Mouse (Mus musculus): ENCODE measurements at regions not wholly inside any gene's neighbourhood (a gene's known extent, or its start where the extent isn't known, plus 50 kb on each side); places are given as distances from the start of the nearest gene placed in this dataset.
A peak's percentile ranks its signal among the peaks of the same experiment; 100 is the strongest.

- no peak for DNase-seq (ENCODE audit: low spot score)
These were observed 605.4 kb upstream of the Sall1 start for GRCm38 (mm10) chr8:89649207-89649890.

GRCm38 (mm10) chr8:89646946-89647345 is 603.0 kb upstream of the Sall1 start:
- no peak for DNase-seq (ENCODE audit: low spot score)

GRCm38 (mm10) chr8:89641339-89641738 is 597.4 kb upstream of the Sall1 start:
- DNase-seq (ENCODE audit: low spot score): no peak

- no peak for DNase-seq (ENCODE audit: low spot score)
These were observed 590.9 kb upstream of the Sall1 start for GRCm38 (mm10) chr8:89634864-89635263.

- DNase-seq (ENCODE audit: low spot score): no peak
These were observed 588.3 kb upstream of the Sall1 start for GRCm38 (mm10) chr8:89632304-89632703.

- peak; percentile 14 for DNase-seq (ENCODE audit: low spot score)
These were observed 586.6 kb upstream of the Sall1 start for GRCm38 (mm10) chr8:89630540-89630939.

GRCm38 (mm10) chr8:89618089-89618488 is 574.1 kb upstream of the Sall1 start:
- no peak for DNase-seq (ENCODE audit: low spot score)

- DNase-seq (ENCODE audit: low spot score): no peak
These were observed 572.0 kb upstream of the Sall1 start for GRCm38 (mm10) chr8:89615863-89616558.

- DNase-seq (ENCODE audit: low spot score): no peak
These were observed 565.1 kb upstream of the Sall1 start for GRCm38 (mm10) chr8:89609074-89609473.

GRCm38 (mm10) chr8:89605905-89606468 is 562.0 kb upstream of the Sall1 start:
- DNase-seq (ENCODE audit: low spot score): no peak

- no peak for DNase-seq (ENCODE audit: low spot score)
These were observed 560.5 kb upstream of the Sall1 start for GRCm38 (mm10) chr8:89604461-89604860.

GRCm38 (mm10) chr8:89596380-89596779 is 552.4 kb upstream of the Sall1 start:
- DNase-seq (ENCODE audit: low spot score): no peak

GRCm38 (mm10) chr8:89583091-89583490 is 539.1 kb upstream of the Sall1 start:
- no peak for DNase-seq (ENCODE audit: low spot score)

GRCm38 (mm10) chr8:89582566-89582965 is 538.6 kb upstream of the Sall1 start:
- no peak for DNase-seq (ENCODE audit: low spot score)

- peak; percentile 96 for DNase-seq (ENCODE audit: low spot score)
These were observed 527.9 kb upstream of the Sall1 start for GRCm38 (mm10) chr8:89571816-89572215.

GRCm38 (mm10) chr8:89570639-89571325 is 526.8 kb upstream of the Sall1 start:
- DNase-seq (ENCODE audit: low spot score): no peak

GRCm38 (mm10) chr8:89569406-89569805 is 525.4 kb upstream of the Sall1 start:
- no peak for DNase-seq (ENCODE audit: low spot score)

- DNase-seq (ENCODE audit: low spot score): no peak
These were observed 524.7 kb upstream of the Sall1 start for GRCm38 (mm10) chr8:89568641-89569040.

- no peak for DNase-seq (ENCODE audit: low spot score)
These were observed 523.0 kb upstream of the Sall1 start for GRCm38 (mm10) chr8:89566986-89567385.

- no peak for DNase-seq (ENCODE audit: low spot score)
These were observed 522.5 kb upstream of the Sall1 start for GRCm38 (mm10) chr8:89566461-89566860.

GRCm38 (mm10) chr8:89565147-89565826 is 521.3 kb upstream of the Sall1 start:
- DNase-seq (ENCODE audit: low spot score): no peak

- DNase-seq (ENCODE audit: low spot score): no peak
These were observed 519.6 kb upstream of the Sall1 start for GRCm38 (mm10) chr8:89563544-89563943.
